16 mouse cellular contexts compared by ENCODE assay signal in genomic region chr14:104279890-104280289, GRCm38 (mm10).
DNase-seq lines count a peak whose midpoint lies in the region; ATAC-seq and TF ChIP-seq lines count a peak whose summit lies in the region.
"Had no signal": no experiment of that assay in that cellular context is flagged by ENCODE, and none has a peak within 500 bp of the region (broad histone marks: within the 10 kb centered on the region; RNA-seq: fewer than 3 reads in every experiment).

No protein-coding gene starts in this region.

- H3K27ac ChIP-seq in hindbrain, embryonic 15.5 days (replicated peaks) = no peak overlapping the region
- H3K27ac ChIP-seq in hindbrain, embryonic 12.5 days = no peak overlapping the region
- H3K27ac ChIP-seq in midbrain, embryonic 11.5 days (ENCODE audit: low read depth, low read length) = no peak overlapping the region
- no peak overlapping the region for H3K27ac ChIP-seq in midbrain, embryonic 10.5 days (replicated peaks)
- 0 out of 2 replicates have a peak overlapping the region, but pooled peaks have one; percentile 16 for H3K27ac ChIP-seq in midbrain, embryonic 15.5 days
- H3K27ac ChIP-seq in layer of hippocampus, adult 2 months = no peak overlapping the region
- H3K27ac ChIP-seq: forebrain, embryonic 12.5 days; gastrocnemius, adult 2 months; heart, adult 2 months; kidney, postnatal 0 days; stomach, embryonic 15.5 days had no signal

- 0 out of 2 replicates have a peak, but pooled peaks have one; percentile 42 for ATAC-seq in hindbrain, embryonic 15.5 days (ENCODE audit: low FRiP score, low read depth)
- ATAC-seq in hindbrain, embryonic 12.5 days (ENCODE audit: low FRiP score) = no peak
- ATAC-seq in midbrain, embryonic 11.5 days (ENCODE audit: low FRiP score) = 0 out of 2 replicates have a peak, but pooled peaks have one; percentile 35
- peak; percentile 58; the same call in 1 of the 2 replicates for ATAC-seq in midbrain, embryonic 15.5 days (replicated peaks)
- ATAC-seq: liver, postnatal 0 days had no signal

- DNase-seq in midbrain, embryonic 11.5 days (ENCODE audit: low spot score, missing footprints) = no peak
- DNase-seq in midbrain, embryonic 10.5 days (ENCODE audit: low spot score) = no peak
- DNase-seq in cerebellum, adult 9-10 months = peak; percentile 82
- DNase-seq in retina, embryonic 14.5 days (ENCODE audit: low spot score) = no peak
- DNase-seq in layer of hippocampus, adult 2 months (ENCODE audit: low spot score in 2 of 2) = no peak
- DNase-seq: B cell, adult 2 months; gastrocnemius, adult 2 months; heart, adult 2 months; liver, postnatal 0 days; spleen, adult 18-20 months had no signal

- 51% methylated on average over 5 of the region's 5 CpGs for WGBS in hindbrain, embryonic 15.5 days
- 80% methylated on average over 5 of the region's 5 CpGs for WGBS in hindbrain, embryonic 12.5 days
- 65% methylated on average over 5 of the region's 5 CpGs for WGBS in midbrain, embryonic 11.5 days
- 78% methylated on average over 5 of the region's 5 CpGs for WGBS in midbrain, embryonic 10.5 days
- WGBS in midbrain, embryonic 15.5 days = 49% methylated on average over 5 of the region's 5 CpGs

- H3K4me3 ChIP-seq in hindbrain, embryonic 15.5 days = no peak overlapping the region
- no peak overlapping the region for H3K4me3 ChIP-seq in hindbrain, embryonic 12.5 days
- no peak overlapping the region for H3K4me3 ChIP-seq in midbrain, embryonic 11.5 days (ENCODE audit: low read depth, low read length)
- H3K4me3 ChIP-seq in midbrain, embryonic 10.5 days = no peak overlapping the region
- no peak overlapping the region for H3K4me3 ChIP-seq in midbrain, embryonic 15.5 days
- no peak overlapping the region for H3K4me3 ChIP-seq in layer of hippocampus, adult 2 months
- H3K4me3 ChIP-seq: forebrain, embryonic 12.5 days; gastrocnemius, adult 2 months; heart, adult 2 months; stomach, embryonic 15.5 days had no signal

- no peaks in the 10 kb centered on the region for H3K27me3 ChIP-seq in hindbrain, embryonic 15.5 days
- H3K27me3 ChIP-seq in hindbrain, embryonic 12.5 days = no peaks in the 10 kb centered on the region
- no peaks in the 10 kb centered on the region for H3K27me3 ChIP-seq in midbrain, embryonic 11.5 days (ENCODE audit: control insufficient read depth, insufficient read depth, low read length)
- H3K27me3 ChIP-seq in midbrain, embryonic 10.5 days (ENCODE audit: low read depth, poor library complexity, severe bottlenecking) = no peaks in the 10 kb centered on the region
- H3K27me3 ChIP-seq in midbrain, embryonic 15.5 days (replicated peaks) = no peaks in the 10 kb centered on the region
- H3K27me3 ChIP-seq: stomach, embryonic 15.5 days had no signal

- no peaks in the 10 kb centered on the region for H3K36me3 ChIP-seq in hindbrain, embryonic 15.5 days
- H3K36me3 ChIP-seq in hindbrain, embryonic 12.5 days = no peaks in the 10 kb centered on the region
- H3K36me3 ChIP-seq in midbrain, embryonic 11.5 days (ENCODE audit: control insufficient read depth, insufficient read depth, low read length) = no peaks in the 10 kb centered on the region
- no peaks in the 10 kb centered on the region for H3K36me3 ChIP-seq in midbrain, embryonic 10.5 days
- no peaks in the 10 kb centered on the region for H3K36me3 ChIP-seq in midbrain, embryonic 15.5 days (replicated peaks)
- H3K36me3 ChIP-seq: forebrain, embryonic 12.5 days; stomach, embryonic 15.5 days had no signal

- no peak for TF ChIP-seq CTCF in layer of hippocampus, adult 2 months (conservative IDR thresholded peaks at IDR 0.05)

- no peaks in the 10 kb centered on the region for H3K4me1 ChIP-seq in hindbrain, embryonic 15.5 days (replicated peaks)
- no peaks in the 10 kb centered on the region for H3K4me1 ChIP-seq in hindbrain, embryonic 12.5 days
- H3K4me1 ChIP-seq in midbrain, embryonic 11.5 days (ENCODE audit: control insufficient read depth, insufficient read depth, low read length) = no peaks in the 10 kb centered on the region
- H3K4me1 ChIP-seq in midbrain, embryonic 10.5 days = no peaks in the 10 kb centered on the region
- H3K4me1 ChIP-seq in midbrain, embryonic 15.5 days = peaks cover 4% of the 10 kb centered on the region
- H3K4me1 ChIP-seq: forebrain, embryonic 12.5 days; stomach, embryonic 15.5 days had no signal

- no peak overlapping the region for H3K4me2 ChIP-seq in hindbrain, embryonic 15.5 days
- H3K4me2 ChIP-seq in hindbrain, embryonic 12.5 days (replicated peaks) = no peak overlapping the region
- H3K4me2 ChIP-seq in midbrain, embryonic 11.5 days = no peak overlapping the region
- H3K4me2 ChIP-seq in midbrain, embryonic 15.5 days = no peak overlapping the region
- H3K4me2 ChIP-seq: forebrain, embryonic 12.5 days; stomach, embryonic 15.5 days had no signal

- H3K9me3 ChIP-seq in hindbrain, embryonic 15.5 days = no peaks in the 10 kb centered on the region
- H3K9me3 ChIP-seq in hindbrain, embryonic 12.5 days (replicated peaks) = no peaks in the 10 kb centered on the region
- no peaks in the 10 kb centered on the region for H3K9me3 ChIP-seq in midbrain, embryonic 11.5 days (ENCODE audit: control insufficient read depth, low read length)
- no peaks in the 10 kb centered on the region for H3K9me3 ChIP-seq in midbrain, embryonic 10.5 days (replicated peaks)
- no peaks in the 10 kb centered on the region for H3K9me3 ChIP-seq in midbrain, embryonic 15.5 days
- H3K9me3 ChIP-seq: forebrain, embryonic 12.5 days; stomach, embryonic 15.5 days had no signal

- no peak overlapping the region for H3K9ac ChIP-seq in hindbrain, embryonic 15.5 days
- no peak overlapping the region for H3K9ac ChIP-seq in hindbrain, embryonic 12.5 days
- H3K9ac ChIP-seq in midbrain, embryonic 11.5 days (ENCODE audit: low read length) = no peak overlapping the region
- no peak overlapping the region for H3K9ac ChIP-seq in midbrain, embryonic 15.5 days
- H3K9ac ChIP-seq: forebrain, embryonic 12.5 days; liver, postnatal 0 days; stomach, embryonic 15.5 days had no signal
